In genomic region chr12:112900641-112901040, GRCm38 (mm10) we compare ENCODE assay signal across 24 mouse cellular contexts. TPM values are rescaled to one million over a fixed set of nuclear protein-coding genes. Genes with fewer than 3 reads are reported as not detected.
DNase-seq lines count a peak whose midpoint lies in the region; ATAC-seq and TF ChIP-seq lines count a peak whose summit lies in the region.
"Had no signal": no experiment of that assay in that cellular context is flagged by ENCODE, and none has a peak within 500 bp of the region (broad histone marks: within the 10 kb centered on the region; RNA-seq: fewer than 3 reads in every experiment).

No protein-coding gene starts in this region.

- DNase-seq in frontal cortex, postnatal 10 days (ENCODE audit: low spot score in 2 of 2) = no peak
- DNase-seq in left cerebral cortex, adult 18-20 months (ENCODE audit: low spot score in 2 of 2) = peak; percentile 51 to 57
- DNase-seq in left cerebral cortex, postnatal 4 days = no peak
- peak; percentile 68 to 83 for DNase-seq in left cerebral cortex, adult 9 months (ENCODE audit: low spot score in 2 of 2)
- DNase-seq in hindbrain, embryonic 10.5 days (ENCODE audit: low spot score) = no peak
- DNase-seq: adrenal gland, postnatal 14 days; cerebellum, adult 11-12 months; cerebellum, postnatal 25 days; gastrocnemius, postnatal 36 days; kidney, adult 8-10 months; kidney, postnatal 25 days; liver, embryonic 13.5 days; lung, postnatal 4 days; spleen, adult 18-20 months; thymus, postnatal 36 days had no signal

- no peak overlapping the region for H3K4me3 ChIP-seq in intestine, postnatal 0 days (ENCODE audit: low read depth, low read length)
- H3K4me3 ChIP-seq in hindbrain, embryonic 10.5 days = no peak overlapping the region
- H3K4me3 ChIP-seq: embryonic facial prominence, embryonic 15.5 days; heart, embryonic 10.5 days; hindbrain, embryonic 13.5 days; liver, embryonic 13.5 days; lung, embryonic 15.5 days had no signal

- no peaks in the 10 kb centered on the region for H3K27me3 ChIP-seq in intestine, postnatal 0 days (replicated peaks; ENCODE audit: control insufficient read depth, insufficient read depth, low read length)
- H3K27me3 ChIP-seq in hindbrain, embryonic 10.5 days (ENCODE audit: insufficient read depth, poor library complexity, severe bottlenecking) = no peaks in the 10 kb centered on the region
- H3K27me3 ChIP-seq: embryonic facial prominence, embryonic 15.5 days; hindbrain, embryonic 13.5 days; lung, embryonic 15.5 days had no signal

- WGBS in intestine, postnatal 0 days = 85% methylated on average over 9 of the region's 9 CpGs
- WGBS in hindbrain, embryonic 10.5 days = 90% methylated on average over 9 of the region's 9 CpGs

- intact Hi-C loops in left cerebral cortex, postnatal 4 days (cut with DNase I) = no loop called here

- TF ChIP-seq CTCF in intestine, postnatal 0 days (IDR thresholded peaks at IDR 0.05; ENCODE audit: low read depth) = no peak

- H3K4me2 ChIP-seq in intestine, postnatal 0 days (replicated peaks; ENCODE audit: low read depth) = no peak overlapping the region
- H3K4me2 ChIP-seq: embryonic facial prominence, embryonic 15.5 days; hindbrain, embryonic 13.5 days; liver, embryonic 13.5 days; lung, embryonic 15.5 days had no signal

- no peak overlapping the region for H3K9ac ChIP-seq in intestine, postnatal 0 days (ENCODE audit: low read depth, low read length)
- H3K9ac ChIP-seq: embryonic facial prominence, embryonic 15.5 days; hindbrain, embryonic 13.5 days; liver, embryonic 13.5 days; lung, embryonic 15.5 days had no signal

- H3K4me1 ChIP-seq in intestine, postnatal 0 days (replicated peaks; ENCODE audit: control insufficient read depth, insufficient read depth, low read length) = no peaks in the 10 kb centered on the region
- peaks cover 26% of the 10 kb centered on the region for H3K4me1 ChIP-seq in hindbrain, embryonic 10.5 days (replicated peaks)

- ATAC-seq in frontal cortex, adult (ENCODE audit: low TSS enrichment) = peak; percentile 94
- ATAC-seq in intestine, postnatal 0 days = no peak
- ATAC-seq: inflammation-experienced regulatory T-cells, adult 6 months had no signal

- H3K9me3 ChIP-seq in intestine, postnatal 0 days (ENCODE audit: control insufficient read depth) = no peaks in the 10 kb centered on the region
- no peaks in the 10 kb centered on the region for H3K9me3 ChIP-seq in hindbrain, embryonic 10.5 days
- H3K9me3 ChIP-seq: embryonic facial prominence, embryonic 15.5 days; G1E; heart, embryonic 10.5 days; hindbrain, embryonic 13.5 days; liver, embryonic 13.5 days; lung, embryonic 15.5 days had no signal

- no peak overlapping the region for H3K27ac ChIP-seq in intestine, postnatal 0 days (ENCODE audit: low read depth, low read length)
- no peak overlapping the region for H3K27ac ChIP-seq in hindbrain, embryonic 10.5 days
- H3K27ac ChIP-seq: embryonic facial prominence, embryonic 15.5 days; heart, embryonic 10.5 days; hindbrain, embryonic 13.5 days; liver, embryonic 13.5 days; lung, embryonic 15.5 days had no signal

- H3K36me3 ChIP-seq in intestine, postnatal 0 days (ENCODE audit: control insufficient read depth, insufficient read depth) = no peaks in the 10 kb centered on the region
- peaks cover 3% of the 10 kb centered on the region; the same call in 1 of the 2 replicates for H3K36me3 ChIP-seq in hindbrain, embryonic 10.5 days
- H3K36me3 ChIP-seq: embryonic facial prominence, embryonic 15.5 days; G1E; heart, embryonic 10.5 days; liver, embryonic 13.5 days; lung, embryonic 15.5 days had no signal

RNA-seq across cellular contexts. Expression of gene Jag2, which starts 28.9 kb away (rescaled TPM):
- total RNA-seq in left cerebral cortex, adult 18-20 months (2021) = 10 to 100 TPM; 53.4 to 58.9 TPM
- total RNA-seq in left cerebral cortex, postnatal 4 days (2021) = 10 to 100 TPM; 76.5 to 97.2 TPM
- 1.4 and 1.6 TPM in 2 replicates for polyA plus RNA-seq in intestine, postnatal 0 days (2015; fragmentation: Nextera tagmentation; extraction: Ambion mirVana)
- 4.7 and 4.8 TPM in 2 replicates for polyA plus RNA-seq in hindbrain, embryonic 10.5 days (2016; fragmentation: Nextera tagmentation; extraction: Ambion mirVana)

RNA-seq across cellular contexts. Expression of gene Gpr132, which starts 32.6 kb away (rescaled TPM):
- total RNA-seq in left cerebral cortex, adult 18-20 months (2021) = under 1 TPM in 1 of 2 experiments, not detected in 1; 0.14 TPM
- not detected for total RNA-seq in left cerebral cortex, postnatal 4 days (2021)
- polyA plus RNA-seq in intestine, postnatal 0 days (2015; fragmentation: Nextera tagmentation; extraction: Ambion mirVana) = 0.25 and 0.30 TPM in 2 replicates
- polyA plus RNA-seq in hindbrain, embryonic 10.5 days (2016; fragmentation: Nextera tagmentation; extraction: Ambion mirVana) = 0.06 and 0.08 TPM in 2 replicates
- polyA plus RNA-seq: hindbrain, embryonic 13.5 days; limb, embryonic 11.5 days had no signal

RNA-seq across cellular contexts. Expression of gene Nudt14, which starts 41.3 kb away (rescaled TPM):
- total RNA-seq in left cerebral cortex, adult 18-20 months (2021) = 10 to 100 TPM; 10.4 to 12.2 TPM
- 10 to 100 TPM; 12.5 to 16.7 TPM for total RNA-seq in left cerebral cortex, postnatal 4 days (2021)
- polyA plus RNA-seq in intestine, postnatal 0 days (2015; fragmentation: Nextera tagmentation; extraction: Ambion mirVana) = 90.6 and 92.1 TPM in 2 replicates
- polyA plus RNA-seq in hindbrain, embryonic 10.5 days (2016; fragmentation: Nextera tagmentation; extraction: Ambion mirVana) = 79.5 and 83.0 TPM in 2 replicates

Comparison
In these comparisons a context has a peak if more than half of its experiments do, and no peak if none do; other contexts are left out.
1. DNase-seq: peak in left cerebral cortex, adult 18-20 months (2 of 2) and left cerebral cortex, adult 9 months (2 of 2); none in frontal cortex, postnatal 10 days (0 of 2), left cerebral cortex, postnatal 4 days (single experiment) and hindbrain, embryonic 10.5 days (single experiment).